Mouse (Mus musculus) liver, embryonic 11.5 days (tissue): ENCODE data around the gene Zbtb41. TPM values are rescaled to one million over a fixed set of nuclear protein-coding genes. Genes with fewer than 3 reads are reported as not detected.

ENCODE experiments used
- ATAC-seq: fragments of 200-750 bp; cut with Nextera tagmentation; replicated peaks from 2 replicates; pipeline ENCODE4 v1.8.0; 2017; ENCODE audit warnings: moderate number of reproducible peaks, mild to moderate bottlenecking, moderate TSS enrichment, moderate library complexity; ENCODE audit not compliant: low FRiP score
- DNase-seq: peaks from one replicate; pipeline ENCODE4 v3.0.0-alpha.2; 2017; ENCODE audit warnings: low spot score
- H3K27ac ChIP-seq: fragments of 300-500 bp; sonication (generic); 2 replicates; pipeline ENCODE4 v1.5.1; 2014; ENCODE audit warnings: mild to moderate bottlenecking, low read depth, low read length, control low read depth
- H3K27me3 ChIP-seq: fragments of 300-500 bp; sonication (generic); replicated peaks from 2 replicates; pipeline ENCODE4 v1.6.1; 2014; ENCODE audit warnings: low read length, mixed read lengths; ENCODE audit not compliant: control insufficient read depth, insufficient read depth
- H3K36me3 ChIP-seq: fragments of 300-500 bp; sonication (generic); 2 replicates; pipeline ENCODE4 v1.6.1; 2014; ENCODE audit warnings: mild to moderate bottlenecking, low read length, moderate library complexity, mixed read lengths; ENCODE audit not compliant: control insufficient read depth, insufficient read depth
- H3K4me1 ChIP-seq: fragments of 300-500 bp; sonication (generic); replicated peaks from 2 replicates; pipeline ENCODE4 v1.6.1; 2014; ENCODE audit warnings: low read length, mixed read lengths; ENCODE audit not compliant: control insufficient read depth, insufficient read depth
- H3K4me2 ChIP-seq: fragments of 300-500 bp; sonication (generic); 2 replicates; pipeline ENCODE4 v1.6.1; 2014; ENCODE audit warnings: mild to moderate bottlenecking, control low read depth, moderate library complexity
- H3K4me3 ChIP-seq: fragments of 300-500 bp; sonication (generic); 2 replicates; pipeline ENCODE4 v1.5.1; 2014; ENCODE audit warnings: low read depth, low read length, control low read depth
- H3K9ac ChIP-seq: fragments of 300-500 bp; sonication (generic); 2 replicates; pipeline ENCODE4 v1.6.1; 2014; ENCODE audit warnings: low read depth, low read length, control low read depth
- H3K9me3 ChIP-seq: fragments of 300-500 bp; sonication (generic); 2 replicates; pipeline ENCODE4 v1.6.1; 2016; ENCODE audit warnings: low read length, inconsistent platforms, mixed read lengths; ENCODE audit not compliant: control insufficient read depth
- WGBS: fragments of 180-500 bp; shearing (Covaris S2); extraction: QIAGEN DNeasy Blood & Tissue Kit; methylation state at CpG from one replicate; pipeline ENCODE4 v1.1.7; 2014; 5-methylcytosine and 5-hydroxymethylcytosine counted together
- polyA plus RNA-seq: library from polyadenylated mRNA; unstranded; fragments of >200 nt; fragmentation: Nextera tagmentation; extraction: Ambion mirVana; gene quantifications from 2 replicates; pipeline ENCODE4 v1.2.1, GENCODE M21; 2014

The Zbtb41 gene
- polyA plus RNA-seq, 1 experiment from 2014 or later, result 8.2 TPM

- Histone ChIP-seq H3K36me3 (peaks cover 10% of the 10 kb centered on the region), H3K27ac (peak within 1 kb of the TSS; percentile 87), H3K9me3 (no peaks in the 10 kb centered on the region), H3K9ac (peak within 1 kb of the TSS; percentile 90), H3K27me3 (no peaks in the 10 kb centered on the region), H3K4me2 (peak within 1 kb of the TSS; percentile 83), H3K4me1 (peaks cover 5% of the 10 kb centered on the region), H3K4me3 (peak within 1 kb of the TSS; percentile 87)
- ATAC-seq (peak; percentile 98), DNase-seq (peak; percentile 83)
- 1% methylated on average over 63 of the region's 65 CpGs for WGBS
Measured at GRCm38 (mm10) chr1:139454340-139455225, 32.5 kb downstream of the Zbtb41 start, which contains the start of gene Aspm. Gene Aspm, plus strand, starts transcription at chr1:139454772.

- no peaks in the 10 kb centered on the region for H3K27me3 ChIP-seq
- H3K4me2 ChIP-seq, result peak overlapping the region; percentile 83
- H3K9ac ChIP-seq, result peak overlapping the region; percentile 90
- peaks cover 5% of the 10 kb centered on the region for H3K4me1 ChIP-seq
- peak overlapping the region; percentile 87 for H3K4me3 ChIP-seq
- peak overlapping the region; percentile 87 for H3K27ac ChIP-seq
- no peaks in the 10 kb centered on the region for H3K9me3 ChIP-seq
- peaks cover 10% of the 10 kb centered on the region for H3K36me3 ChIP-seq
- DNase-seq (no peak), ATAC-seq (peak; percentile 59)
- 2% methylated on average over 17 of the region's 17 CpGs for WGBS
Measured at GRCm38 (mm10) chr1:139455226-139455869, 33.3 kb downstream of the Zbtb41 start.

- peaks cover 18% of the 10 kb centered on the region for H3K36me3 ChIP-seq
- ATAC-seq (no peak), DNase-seq (no peak)
- H3K9ac ChIP-seq, result no peak overlapping the region
- H3K27ac ChIP-seq, result no peak overlapping the region
- H3K4me3 ChIP-seq, result no peak overlapping the region
- H3K4me2 ChIP-seq, result no peak overlapping the region; the same call in 1 of the 2 replicates
- H3K9me3 ChIP-seq, result no peaks in the 10 kb centered on the region
- H3K4me1 ChIP-seq, result peaks cover 5% of the 10 kb centered on the region
- WGBS, result 75% methylated on average over 5 of the region's 5 CpGs
- H3K27me3 ChIP-seq, result no peaks in the 10 kb centered on the region
Measured at GRCm38 (mm10) chr1:139460807-139461206, 38.7 kb downstream of the Zbtb41 start.

DNA sequence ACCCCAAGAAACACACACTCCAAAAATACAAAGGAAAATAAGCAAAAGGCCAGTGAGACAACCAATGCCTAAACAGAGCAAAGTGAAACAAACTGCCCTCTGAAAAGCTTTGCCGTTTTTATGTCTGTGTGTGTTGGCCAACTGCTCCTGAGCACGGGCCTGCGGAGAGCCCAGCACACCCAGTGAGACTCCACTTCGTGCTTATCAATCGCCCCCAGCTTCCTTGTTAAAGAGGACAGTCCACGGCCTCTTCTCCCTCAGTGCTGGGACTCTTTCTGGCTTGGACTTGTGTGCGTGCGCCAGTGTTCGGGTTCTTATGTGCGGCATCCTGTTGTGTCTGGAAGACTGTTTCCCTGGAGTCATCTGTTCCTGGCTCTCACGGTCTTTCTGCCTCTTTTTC, 43.8 kb downstream of the Zbtb41 start:
- Histone ChIP-seq H3K4me2 (no peak overlapping the region; the same call in 1 of the 2 replicates), H3K4me3 (no peak overlapping the region), H3K27ac (no peak overlapping the region), H3K27me3 (no peaks in the 10 kb centered on the region), H3K9ac (no peak overlapping the region; the same call in 1 of the 2 replicates), H3K9me3 (no peaks in the 10 kb centered on the region), H3K4me1 (no peaks in the 10 kb centered on the region), H3K36me3 (peaks cover 22% of the 10 kb centered on the region)
- WGBS, result 69% methylated on average over 11 of the region's 11 CpGs
- no peak for DNase-seq
- ATAC-seq, result peak; percentile 92

GRCm38 (mm10) chr1:139478898-139479297, 56.8 kb downstream of the Zbtb41 start:
- WGBS, result 92% methylated on average over 11 of the region's 11 CpGs
- Histone ChIP-seq H3K9me3 (no peaks in the 10 kb centered on the region), H3K27me3 (no peaks in the 10 kb centered on the region), H3K4me3 (no peak overlapping the region), H3K4me1 (no peaks in the 10 kb centered on the region), H3K36me3 (peaks cover 49% of the 10 kb centered on the region), H3K27ac (no peak overlapping the region), H3K9ac (no peak overlapping the region), H3K4me2 (no peak overlapping the region)
- DNase-seq (no peak), ATAC-seq (no peak)

DNA sequence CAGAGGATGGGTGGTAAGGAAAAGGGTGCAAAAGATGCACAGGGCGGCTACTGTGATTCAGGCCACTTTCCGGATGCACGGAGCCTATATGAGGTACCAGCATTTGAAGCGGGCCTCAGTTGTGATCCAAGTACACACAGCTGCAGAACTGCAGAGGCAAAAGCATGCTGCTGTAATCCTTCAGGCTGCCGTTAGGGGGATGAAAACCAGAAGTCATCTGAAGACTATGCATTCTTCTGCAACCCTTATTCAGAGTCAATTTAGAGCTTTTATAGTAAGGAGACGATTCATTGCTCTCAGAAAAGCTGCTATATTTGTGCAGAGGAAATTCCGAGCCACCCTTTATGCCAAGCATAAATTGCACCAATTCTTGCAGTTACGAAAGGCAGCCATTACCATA, 58.2 kb downstream of the Zbtb41 start:
- Histone ChIP-seq H3K36me3 (peaks cover 41% of the 10 kb centered on the region), H3K9ac (no peak overlapping the region), H3K4me1 (no peaks in the 10 kb centered on the region), H3K4me3 (no peak overlapping the region), H3K27me3 (no peaks in the 10 kb centered on the region), H3K27ac (no peak overlapping the region), H3K4me2 (no peak overlapping the region), H3K9me3 (no peaks in the 10 kb centered on the region)
- no peak for DNase-seq
- ATAC-seq, result no peak
- WGBS, result 91% methylated on average over 8 of the region's 8 CpGs

GRCm38 (mm10) chr1:139481146-139481545, 59.1 kb downstream of the Zbtb41 start:
- DNase-seq, result no peak
- peaks cover 33% of the 10 kb centered on the region for H3K36me3 ChIP-seq
- H3K4me3 ChIP-seq, result no peak overlapping the region
- H3K4me2 ChIP-seq, result no peak overlapping the region
- no peak overlapping the region for H3K27ac ChIP-seq
- H3K27me3 ChIP-seq, result no peaks in the 10 kb centered on the region
- no peak for ATAC-seq
- H3K9me3 ChIP-seq, result no peaks in the 10 kb centered on the region
- WGBS, result 87% methylated on average over 4 of the region's 4 CpGs
- no peaks in the 10 kb centered on the region for H3K4me1 ChIP-seq
- H3K9ac ChIP-seq, result no peak overlapping the region

- no peak overlapping the region for H3K9ac ChIP-seq
- 86% methylated on average over 3 of the region's 3 CpGs for WGBS
- H3K27ac ChIP-seq, result no peak overlapping the region
- H3K27me3 ChIP-seq, result no peaks in the 10 kb centered on the region
- H3K9me3 ChIP-seq, result no peaks in the 10 kb centered on the region
- H3K4me3 ChIP-seq, result no peak overlapping the region
- H3K36me3 ChIP-seq, result peaks cover 17% of the 10 kb centered on the region
- ATAC-seq (no peak), DNase-seq (no peak)
- no peaks in the 10 kb centered on the region for H3K4me1 ChIP-seq
- H3K4me2 ChIP-seq, result no peak overlapping the region
Measured at GRCm38 (mm10) chr1:139494630-139495029, 72.5 kb downstream of the Zbtb41 start.
